Mouse (Mus musculus): ENCODE measurements around the gene Tha1. TPM values are rescaled to one million over a fixed set of nuclear protein-coding genes. Genes with fewer than 3 reads are reported as not detected.

Gene Tha1
- 20.7 TPM for polyA plus RNA-seq (2017; shearing (Covaris generic))

GRCm38 (mm10) chr11:117872861-117873608 lies at the start of gene Tha1:
Gene Tha1 (minus strand): TSS chr11:117873481.

GRCm38 (mm10) chr11:117860601-117861000 lies 12.7 kb downstream of the Tha1 start, which contains the start of gene Tmem235:
Gene Tmem235 (plus strand): TSS chr11:117860752.

GRCm38 (mm10) chr11:117848985-117849671 lies 24.2 kb downstream of the Tha1 start, which contains the start of gene Birc5:
Gene Birc5 (plus strand): TSS chr11:117849251.

GRCm38 (mm10) chr11:117825333-117826101 lies 47.8 kb downstream of the Tha1 start, which contains the start of the genes Afmid and Tk1:
Gene Afmid (plus strand): TSS chr11:117825924.
Gene Tk1 (minus strand): TSS chr11:117826092.

Other genes starting within 250 kb of the Tha1 start
- gene Tnrc6c, start 219.2 kb downstream of the Tha1 start, polyA plus RNA-seq (2017; shearing (Covaris generic)) = 9.7 TPM
- gene Tmc8, start 91.4 kb downstream of the Tha1 start, polyA plus RNA-seq (2017; shearing (Covaris generic)) = 143 TPM
- gene Tmc6, start 91.3 kb downstream of the Tha1 start, polyA plus RNA-seq (2017; shearing (Covaris generic)) = 166 TPM
- gene 6030468B19Rik, start 75.8 kb downstream of the Tha1 start, polyA plus RNA-seq (2017; shearing (Covaris generic)) = 0.68 TPM
- gene Gm20708, start 63.8 kb downstream of the Tha1 start, polyA plus RNA-seq (2017; shearing (Covaris generic)) = 5.6 TPM
- gene Syngr2, start 63.8 kb downstream of the Tha1 start, polyA plus RNA-seq (2017; shearing (Covaris generic)) = 177 TPM
- 30.3 TPM for gene Afmid, start 47.6 kb downstream of the Tha1 start, polyA plus RNA-seq (2017; shearing (Covaris generic))
- gene Tk1, start 47.4 kb downstream of the Tha1 start, polyA plus RNA-seq (2017; shearing (Covaris generic)) = 34.4 TPM
- gene Birc5, start 24.2 kb downstream of the Tha1 start, polyA plus RNA-seq (2017; shearing (Covaris generic)) = 16.9 TPM
- not detected for gene Tmem235, start 12.7 kb downstream of the Tha1 start, polyA plus RNA-seq (2017; shearing (Covaris generic))
- gene Socs3, start 96.6 kb upstream of the Tha1 start, polyA plus RNA-seq (2017; shearing (Covaris generic)) = 51.2 TPM
- 40.3 TPM for gene Pgs1, start 112.8 kb upstream of the Tha1 start, polyA plus RNA-seq (2017; shearing (Covaris generic))